Mouse (Mus musculus): ENCODE measurements around the gene Ddx39b.

- TF ChIP-seq POLR2A (IDR thresholded peaks at IDR 0.05; ENCODE audit: control insufficient read depth in 1 of 2, insufficient read depth in 1 of 2, low read depth in 1 of 2, low read length in 2 of 2, poor library complexity in 1 of 2) (no peak), CTCF (IDR thresholded peaks at IDR 0.05 in 2 of 3, conservative IDR thresholded peaks at IDR 0.05 in 1 of 3; ENCODE audit: control insufficient read depth in 1 of 3, insufficient read depth in 1 of 3, low read depth in 2 of 3, low read length in 3 of 3, poor library complexity in 1 of 3, severe bottlenecking in 1 of 3) (no peak), SMC3 (IDR thresholded peaks at IDR 0.05; ENCODE audit: low read depth, low read length) (no peak), POLR2AphosphoS2 (IDR thresholded peaks at IDR 0.05; ENCODE audit: low read length) (no peak), RCOR1 (IDR thresholded peaks at IDR 0.05; ENCODE audit: low read depth, low read length) (no peak), MEF2A (IDR thresholded peaks at IDR 0.05; ENCODE audit: extremely low read depth, insufficient replicate concordance, low read depth, low read length, poor library complexity, severe bottlenecking) (no peak), TBP (IDR thresholded peaks at IDR 0.05; ENCODE audit: low read depth, low read length) (no peak), BHLHE40 (IDR thresholded peaks at IDR 0.05; ENCODE audit: borderline replicate concordance, low read depth, low read length) (no peak), GABPA (IDR thresholded peaks at IDR 0.05; ENCODE audit: low read depth, low read length) (no peak), USF2 (IDR thresholded peaks at IDR 0.05; ENCODE audit: borderline replicate concordance in 1 of 2, insufficient read depth in 1 of 2, low read depth in 1 of 2, low read length in 2 of 2) (no peak), NRF1 (IDR thresholded peaks at IDR 0.05; ENCODE audit: insufficient read depth, low read depth, low read length, poor library complexity, severe bottlenecking) (no peak)
Measured at GRCm38 (mm10) chr17:35220156-35220952, 21.2 kb upstream of the Ddx39b start, which contains the start of gene Gm16181.
